Mouse (Mus musculus) hindbrain, embryonic 12.5 days (tissue): ENCODE results near the gene Spata3. TPM values are rescaled to one million over a fixed set of nuclear protein-coding genes. Genes with fewer than 3 reads are reported as not detected.
"Not testable (repeated sequence)": the region's sequence is repeated elsewhere in the genome, so short reads cannot be mapped to it uniquely, and the experiment has no call there.

ENCODE experiments used
- ATAC-seq: fragments of 200-750 bp; cut with Nextera tagmentation; 2 replicates; pipeline ENCODE4 v1.8.0; 2017; ENCODE audit warnings: moderate TSS enrichment; ENCODE audit not compliant: low FRiP score
- H3K27ac ChIP-seq: fragments of 300-500 bp; sonication (generic); 2 replicates; pipeline ENCODE4 v1.5.1; 2016; ENCODE audit warnings: mild to moderate bottlenecking
- H3K27me3 ChIP-seq: fragments of 300-500 bp; sonication (generic); 2 replicates; pipeline ENCODE4 v1.6.1; 2016; ENCODE audit warnings: mild to moderate bottlenecking
- H3K36me3 ChIP-seq: fragments of 300-500 bp; sonication (generic); 2 replicates; pipeline ENCODE4 v1.6.1; 2016; ENCODE audit warnings: mild to moderate bottlenecking
- H3K4me1 ChIP-seq: fragments of 300-500 bp; sonication (generic); 2 replicates; pipeline ENCODE4 v1.6.1; 2016
- H3K4me2 ChIP-seq: fragments of 300-500 bp; sonication (generic); replicated peaks from 2 replicates; pipeline ENCODE4 v1.6.1; 2016; ENCODE audit warnings: mild to moderate bottlenecking
- H3K4me3 ChIP-seq: fragments of 300-500 bp; sonication (generic); 2 replicates; pipeline ENCODE4 v1.5.1; 2016; ENCODE audit warnings: mild to moderate bottlenecking
- H3K9ac ChIP-seq: fragments of 300-500 bp; sonication (generic); 2 replicates; pipeline ENCODE4 v1.6.1; 2016; ENCODE audit warnings: mild to moderate bottlenecking, moderate library complexity
- H3K9me3 ChIP-seq: fragments of 300-500 bp; sonication (generic); replicated peaks from 2 replicates; pipeline ENCODE4 v1.6.1; 2016; ENCODE audit warnings: mild to moderate bottlenecking
- WGBS: fragments of 180-500 bp; shearing (Covaris S2); methylation state at CpG from one replicate; pipeline ENCODE4 v1.1.7; 2016; 5-methylcytosine and 5-hydroxymethylcytosine counted together
- polyA plus RNA-seq: library from polyadenylated mRNA; unstranded; fragments of >200 nt; fragmentation: Nextera tagmentation; extraction: Ambion mirVana; gene quantifications from 2 replicates; pipeline ENCODE4 v1.2.1, GENCODE M21; 2016

Gene Spata3
- 0.25 TPM in 1 of 2 replicates, not detected in the other for polyA plus RNA-seq

DNA sequence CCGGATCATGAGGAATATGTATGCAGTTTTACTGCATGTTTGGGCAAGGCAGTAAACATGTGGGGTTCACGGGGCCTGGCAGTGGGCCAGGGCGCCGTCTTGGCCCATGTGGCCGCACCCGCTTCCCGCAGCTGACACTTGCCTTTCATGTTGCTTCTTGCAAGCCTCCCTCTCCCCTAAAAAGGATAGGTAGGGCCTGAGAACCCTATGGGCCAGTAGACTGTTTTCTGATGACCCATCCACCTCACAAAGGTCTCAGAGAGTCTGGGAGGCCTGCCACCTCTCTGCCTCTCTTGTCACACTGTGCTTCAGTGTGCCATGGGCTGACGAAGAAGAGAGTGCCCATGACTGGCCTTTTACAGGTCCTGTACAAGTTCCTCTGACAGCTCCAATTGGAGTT is at the start of gene Spata3:
Spata3 (plus strand) TSS at position 301 of the 400 bp plus-strand sequence.
- Histone ChIP-seq H3K4me1 (peaks cover 7% of the 10 kb centered on the region), H3K9ac (no peak within 1 kb of the TSS), H3K27me3 (peaks cover 42% of the 10 kb centered on the region), H3K4me3 (no peak within 1 kb of the TSS), H3K9me3 (no peaks in the 10 kb centered on the region), H3K27ac (no peak within 1 kb of the TSS), H3K4me2 (no peak within 1 kb of the TSS), H3K36me3 (no peaks in the 10 kb centered on the region)
- ATAC-seq = no peak
- 94% methylated on average over 8 of the region's 8 CpGs for WGBS

DNA sequence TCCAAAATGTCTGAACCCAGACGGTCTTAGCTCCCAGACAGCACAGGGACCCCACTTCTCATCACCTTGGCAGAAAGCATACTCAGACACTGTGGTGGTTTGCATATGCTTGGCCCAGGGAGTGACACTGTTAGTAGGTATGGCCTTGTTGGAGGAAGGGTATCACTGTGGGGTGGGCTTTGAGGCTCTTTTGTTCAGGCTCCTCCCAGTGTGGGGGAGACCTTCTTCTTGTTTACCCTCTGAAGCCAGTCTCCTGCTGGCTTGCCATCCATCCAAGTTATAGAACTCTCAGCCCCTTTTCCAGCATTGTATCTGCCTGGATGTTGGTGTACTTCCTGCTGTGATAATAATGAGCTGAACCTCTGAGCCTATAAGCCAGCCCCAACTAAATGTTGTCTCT is 47.5 kb upstream of the Spata3 start:
- Histone ChIP-seq H3K4me1 (no peaks in the 10 kb centered on the region), H3K4me3 (no peak overlapping the region), H3K9ac (no peak overlapping the region), H3K4me2 (no peak overlapping the region), H3K27ac (no peak overlapping the region), H3K9me3 (no peaks in the 10 kb centered on the region), H3K36me3 (no peaks in the 10 kb centered on the region), H3K27me3 (no peaks in the 10 kb centered on the region)
- ATAC-seq = no peak
- WGBS = 74% methylated on average over 1 of the region's 1 CpGs

DNA sequence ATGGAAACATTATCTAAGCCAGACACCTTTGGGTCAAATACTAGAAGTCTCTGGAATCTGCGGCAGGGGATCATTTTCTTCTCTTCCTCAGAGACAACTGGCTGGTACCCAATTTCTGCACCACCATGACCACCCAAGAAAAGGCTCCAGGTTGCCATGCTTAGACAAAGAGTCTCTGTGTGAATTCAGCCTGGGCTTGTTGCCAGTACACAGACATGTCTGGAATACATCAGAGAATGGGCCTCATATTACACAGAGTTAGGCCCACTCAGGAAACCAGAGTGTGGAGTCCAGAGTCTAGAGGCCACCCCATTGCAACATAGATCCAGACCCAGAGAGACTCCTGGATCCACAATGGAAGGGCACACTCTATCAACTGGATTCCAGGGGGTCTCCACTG is 47.1 kb upstream of the Spata3 start:
- Histone ChIP-seq H3K4me1 (no peaks in the 10 kb centered on the region), H3K4me3 (no peak overlapping the region), H3K27me3 (no peaks in the 10 kb centered on the region), H3K4me2 (no peak overlapping the region), H3K27ac (no peak overlapping the region), H3K9ac (no peak overlapping the region), H3K36me3 (no peaks in the 10 kb centered on the region), H3K9me3 (no peaks in the 10 kb centered on the region)
- ATAC-seq = no peak
- WGBS = 70% methylated on average over 1 of the region's 1 CpGs

DNA sequence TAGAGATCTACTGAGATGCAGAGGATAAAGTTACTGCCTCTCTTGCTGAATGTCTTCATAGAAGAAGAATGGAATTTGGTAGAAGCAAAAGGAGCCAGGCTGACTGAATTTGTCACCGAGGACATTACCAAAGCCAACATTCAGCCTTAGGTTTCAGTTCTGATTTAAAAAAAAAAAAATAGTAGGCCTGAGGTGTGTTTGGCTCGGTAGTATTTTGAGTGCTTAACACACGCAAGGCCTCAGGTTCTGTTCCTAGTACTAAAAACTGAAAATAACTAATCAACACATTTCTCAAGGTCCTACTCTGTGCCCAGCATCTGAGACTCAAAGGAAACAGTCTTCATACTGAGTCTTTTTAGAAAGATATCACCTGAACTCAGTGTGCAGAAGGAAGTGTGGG is 45.5 kb upstream of the Spata3 start:
- H3K4me2 ChIP-seq = no peak overlapping the region
- no peak overlapping the region for H3K9ac ChIP-seq
- ATAC-seq = no peak
- WGBS = 96% methylated on average over 3 of the region's 3 CpGs
- H3K27ac ChIP-seq = no peak overlapping the region
- H3K4me1 ChIP-seq = no peaks in the 10 kb centered on the region
- H3K9me3 ChIP-seq = no peaks in the 10 kb centered on the region
- H3K4me3 ChIP-seq = no peak overlapping the region
- H3K36me3 ChIP-seq = no peaks in the 10 kb centered on the region
- no peaks in the 10 kb centered on the region for H3K27me3 ChIP-seq

DNA sequence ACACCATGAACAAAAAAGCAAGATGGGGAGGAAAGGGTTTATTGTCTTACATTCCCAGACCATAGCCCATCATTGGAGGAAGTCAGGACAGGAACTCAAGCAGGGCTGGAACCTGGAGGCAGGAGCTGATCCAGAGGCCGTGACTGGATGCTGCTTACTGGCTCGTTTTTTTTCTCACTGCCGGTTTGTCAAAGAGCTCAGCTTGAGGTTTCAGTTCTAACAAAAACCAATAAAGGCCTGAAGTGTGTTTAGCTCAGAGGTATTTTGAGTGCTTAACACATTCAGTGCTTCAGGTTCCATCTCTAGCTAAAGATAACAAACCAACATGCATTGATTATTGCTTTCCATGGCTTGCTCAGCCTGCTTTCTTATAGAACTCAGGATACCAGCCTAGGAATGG is 44.3 kb upstream of the Spata3 start:
- no peak overlapping the region for H3K27ac ChIP-seq
- no peaks in the 10 kb centered on the region for H3K27me3 ChIP-seq
- H3K4me3 ChIP-seq = no peak overlapping the region
- whole genome bisulfite sequencing = 73% methylated on average over 3 of the region's 3 CpGs
- H3K4me2 ChIP-seq = no peak overlapping the region
- no peaks in the 10 kb centered on the region for H3K9me3 ChIP-seq
- H3K9ac ChIP-seq = no peak overlapping the region
- ATAC-seq = no peak
- no peaks in the 10 kb centered on the region for H3K4me1 ChIP-seq
- H3K36me3 ChIP-seq = no peaks in the 10 kb centered on the region

DNA sequence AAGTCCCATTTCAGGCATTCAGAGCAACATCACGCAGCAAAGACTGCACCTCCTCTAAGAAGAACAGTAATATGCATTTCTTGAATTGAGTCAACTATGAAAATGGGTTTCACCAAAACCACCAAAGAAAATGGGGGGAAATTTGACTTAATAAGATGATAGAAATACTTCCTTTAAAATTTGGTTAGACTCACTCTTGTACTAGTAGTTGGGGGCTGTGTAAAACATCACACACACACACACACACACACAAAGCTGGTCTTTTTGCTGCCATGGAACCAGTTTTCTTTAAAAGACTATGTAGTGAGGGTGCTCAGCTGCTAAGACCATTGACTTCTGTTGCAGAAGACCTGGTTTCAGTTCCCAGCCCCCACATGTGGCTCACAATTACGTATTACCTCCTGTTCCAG is 43.1 kb upstream of the Spata3 start:
- no peaks in the 10 kb centered on the region for H3K27me3 ChIP-seq
- WGBS = 85% methylated on average over 2 of the region's 2 CpGs
- H3K4me2 ChIP-seq = no peak overlapping the region
- no peaks in the 10 kb centered on the region for H3K36me3 ChIP-seq
- H3K4me3 ChIP-seq = no peak overlapping the region
- no peak for ATAC-seq
- H3K9me3 ChIP-seq = no peaks in the 10 kb centered on the region
- no peak overlapping the region for H3K9ac ChIP-seq
- H3K4me1 ChIP-seq = no peaks in the 10 kb centered on the region
- H3K27ac ChIP-seq = no peak overlapping the region

DNA sequence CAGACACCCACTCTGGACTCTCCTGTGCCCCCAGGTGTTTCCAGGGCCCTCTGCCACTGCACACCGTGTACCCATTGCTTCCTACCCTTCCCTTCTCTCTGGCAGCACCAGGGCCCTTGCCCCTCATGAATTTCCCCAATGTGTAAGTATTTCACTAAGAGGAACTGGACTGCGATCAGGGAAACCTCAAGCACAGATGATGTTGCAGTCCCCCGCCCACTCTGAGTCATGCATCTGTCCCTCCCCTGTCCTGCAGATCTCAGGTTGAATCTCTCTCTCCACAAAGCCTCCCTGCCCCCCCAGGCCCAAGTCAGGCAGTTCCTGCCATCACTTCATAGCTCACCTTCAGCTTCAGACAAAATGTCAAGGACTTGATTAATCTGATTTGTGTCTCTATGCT is 38.9 kb upstream of the Spata3 start:
- 73% methylated on average over 3 of the region's 3 CpGs for WGBS
- no peaks in the 10 kb centered on the region for H3K9me3 ChIP-seq
- H3K36me3 ChIP-seq = no peaks in the 10 kb centered on the region
- H3K27ac ChIP-seq = no peak overlapping the region
- no peak overlapping the region for H3K4me3 ChIP-seq
- H3K4me1 ChIP-seq = no peaks in the 10 kb centered on the region
- ATAC-seq = no peak
- H3K9ac ChIP-seq = no peak overlapping the region
- H3K27me3 ChIP-seq = no peaks in the 10 kb centered on the region
- no peak overlapping the region for H3K4me2 ChIP-seq

DNA sequence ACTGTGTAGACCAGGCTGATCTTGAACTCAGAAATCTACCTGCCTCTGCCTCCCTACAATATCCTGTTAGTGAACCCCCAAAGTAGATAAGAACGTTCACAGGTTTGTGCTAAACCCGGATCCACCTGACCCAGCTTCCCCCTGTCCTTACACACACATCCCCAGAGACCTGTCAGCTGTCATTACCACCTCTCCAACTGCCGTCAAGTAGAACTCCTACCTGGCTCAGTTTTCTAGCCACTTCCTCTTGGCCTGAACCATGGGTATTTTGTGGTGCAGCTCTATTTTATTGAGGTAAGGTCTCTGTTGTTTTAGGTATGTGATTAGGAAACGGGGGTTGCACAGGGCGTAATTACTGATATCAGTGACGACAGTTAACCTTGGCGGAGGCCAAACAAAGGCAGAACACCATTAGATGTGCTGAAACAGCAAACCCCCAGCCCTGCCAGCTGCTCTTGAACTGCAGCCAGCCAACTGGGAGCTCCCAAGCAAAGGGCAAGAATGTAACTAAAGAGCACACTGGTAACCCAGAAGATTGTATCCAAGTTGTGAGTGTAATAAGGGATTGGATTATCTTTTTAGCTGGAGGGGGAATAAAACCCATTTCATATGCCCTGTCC is 34.8 kb upstream of the Spata3 start:
- no peak for ATAC-seq
- Histone ChIP-seq H3K36me3 (no peaks in the 10 kb centered on the region), H3K4me1 (no peaks in the 10 kb centered on the region), H3K27ac (no peak overlapping the region), H3K9ac (no peak overlapping the region), H3K27me3 (no peaks in the 10 kb centered on the region), H3K4me2 (no peak overlapping the region), H3K4me3 (no peak overlapping the region), H3K9me3 (no peaks in the 10 kb centered on the region)
- WGBS = 75% methylated on average over 7 of the region's 7 CpGs

DNA sequence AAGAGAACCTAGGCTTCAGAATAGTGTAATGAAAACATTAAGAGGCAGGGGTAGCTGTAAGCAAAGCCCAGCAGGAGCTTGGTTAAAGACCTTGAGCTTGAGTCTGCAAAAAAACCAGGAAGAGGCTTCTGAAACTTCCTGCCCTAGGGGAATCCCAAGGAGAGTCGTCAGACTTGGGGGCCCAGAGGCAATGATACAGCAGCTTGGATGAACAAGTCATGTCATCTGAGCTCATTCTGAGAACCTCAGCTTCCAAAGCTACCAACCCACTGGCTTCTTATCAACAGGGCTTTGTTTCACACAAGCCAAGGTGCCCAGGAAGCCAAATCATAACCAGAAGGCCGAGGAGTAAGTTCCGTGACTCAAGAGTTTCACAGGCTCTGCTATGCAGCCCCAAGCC is 30.8 kb upstream of the Spata3 start:
- no peak overlapping the region for H3K9ac ChIP-seq
- H3K4me1 ChIP-seq = no peaks in the 10 kb centered on the region
- H3K36me3 ChIP-seq = no peaks in the 10 kb centered on the region
- H3K27me3 ChIP-seq = no peaks in the 10 kb centered on the region
- H3K9me3 ChIP-seq = no peaks in the 10 kb centered on the region
- WGBS = 82% methylated on average over 3 of the region's 3 CpGs
- H3K27ac ChIP-seq = no peak overlapping the region
- H3K4me2 ChIP-seq = no peak overlapping the region
- H3K4me3 ChIP-seq = no peak overlapping the region
- no peak for ATAC-seq

DNA sequence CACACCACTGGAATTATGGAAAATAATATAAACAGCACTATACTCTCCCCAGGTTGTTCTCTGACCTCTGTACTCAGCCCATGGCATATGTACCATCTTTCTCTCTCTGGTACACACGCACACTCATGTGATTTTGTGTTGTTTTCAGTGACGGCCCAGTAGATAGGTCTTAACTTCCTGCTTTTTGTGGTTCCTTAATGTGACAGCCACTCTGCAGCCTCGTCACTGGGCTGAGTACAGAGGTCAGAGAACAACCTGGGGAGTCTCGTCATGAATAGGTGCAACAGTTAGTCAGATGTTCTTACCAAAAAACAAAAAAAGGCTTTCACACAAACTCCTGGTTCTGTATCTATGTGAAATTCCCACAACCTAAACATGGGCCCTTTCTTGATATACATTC is 28.3 kb upstream of the Spata3 start:
- Histone ChIP-seq H3K27me3 (no peaks in the 10 kb centered on the region), H3K9me3 (no peaks in the 10 kb centered on the region), H3K4me1 (no peaks in the 10 kb centered on the region), H3K4me2 (no peak overlapping the region), H3K36me3 (no peaks in the 10 kb centered on the region), H3K9ac (no peak overlapping the region), H3K4me3 (no peak overlapping the region), H3K27ac (no peak overlapping the region)
- no peak for ATAC-seq
- 80% methylated on average over 4 of the region's 4 CpGs for WGBS

DNA sequence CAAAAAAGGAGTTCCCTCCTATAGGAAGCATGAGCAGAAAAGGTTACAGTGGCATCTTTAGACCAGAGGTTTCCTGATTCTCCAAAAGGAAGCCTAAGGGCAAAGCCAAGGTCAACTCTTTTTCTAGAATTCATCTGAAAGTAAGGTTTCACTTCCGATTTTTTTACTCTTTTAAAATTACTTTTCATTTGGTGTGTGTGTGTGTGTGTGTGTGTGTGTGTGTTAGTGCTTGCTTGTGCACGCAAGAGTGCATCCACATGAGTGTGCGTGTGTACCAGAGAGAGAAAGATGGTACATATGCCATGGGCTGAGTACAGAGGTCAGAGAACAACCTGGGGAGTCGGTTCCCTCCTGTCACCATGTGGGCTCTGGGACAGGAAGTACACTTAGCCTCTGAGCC is 27.7 kb upstream of the Spata3 start:
- H3K27ac ChIP-seq, H3K4me1 ChIP-seq, H3K9ac ChIP-seq, H3K9me3 ChIP-seq, H3K27me3 ChIP-seq, H3K4me2 ChIP-seq, H3K4me3 ChIP-seq, H3K36me3 ChIP-seq, ATAC-seq: not testable (repeated sequence)
- 91% methylated on average over 4 of the region's 4 CpGs for WGBS

DNA sequence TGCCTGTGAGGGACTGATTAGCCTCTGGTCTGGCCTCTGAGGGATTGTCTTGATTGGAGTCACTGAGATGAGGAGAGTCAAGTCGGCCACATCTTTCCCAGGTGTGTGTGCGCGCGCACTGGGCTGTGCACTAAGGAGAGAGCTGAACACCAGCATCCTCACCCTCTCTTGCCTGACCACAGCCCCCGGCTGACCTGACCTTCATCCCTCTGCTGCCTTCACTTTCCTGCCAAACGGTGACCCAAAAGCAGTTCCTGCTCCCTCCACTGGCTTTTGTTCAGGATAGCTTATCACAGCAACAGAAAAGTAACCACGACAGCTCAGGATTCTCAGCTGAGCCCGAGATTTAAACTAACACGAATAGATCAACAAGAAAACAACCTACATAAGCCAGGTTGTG is 24.4 kb upstream of the Spata3 start:
- no peak overlapping the region for H3K27ac ChIP-seq
- H3K9ac ChIP-seq = no peak overlapping the region
- no peaks in the 10 kb centered on the region for H3K4me1 ChIP-seq
- 86% methylated on average over 9 of the region's 9 CpGs for WGBS
- H3K36me3 ChIP-seq = no peaks in the 10 kb centered on the region
- no peak overlapping the region for H3K4me3 ChIP-seq
- no peak overlapping the region for H3K4me2 ChIP-seq
- no peaks in the 10 kb centered on the region for H3K9me3 ChIP-seq
- no peak for ATAC-seq
- H3K27me3 ChIP-seq = no peaks in the 10 kb centered on the region

DNA sequence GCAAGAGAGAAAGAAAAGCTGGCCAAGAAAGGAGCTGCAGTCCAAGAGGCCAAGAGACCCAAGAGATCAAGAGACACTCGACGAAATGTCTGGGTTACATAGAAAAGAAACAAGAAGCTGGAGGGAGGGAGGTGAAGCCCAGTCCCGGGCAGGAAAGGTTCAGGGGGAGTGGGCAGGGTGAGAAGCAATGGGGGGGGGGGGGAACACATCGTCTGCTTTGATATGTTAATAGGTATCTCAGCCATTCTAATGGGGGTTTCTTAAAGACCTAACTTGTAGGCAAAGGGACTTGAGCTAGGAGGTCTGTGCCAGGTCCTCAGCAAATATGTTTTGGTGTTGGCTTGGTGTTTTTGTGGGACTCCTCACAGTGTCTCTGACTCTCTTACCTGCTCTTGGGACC is 23.1 kb upstream of the Spata3 start:
- Histone ChIP-seq H3K4me3 (no peak overlapping the region), H3K27ac (no peak overlapping the region), H3K9ac (no peak overlapping the region), H3K4me1 (no peaks in the 10 kb centered on the region), H3K27me3 (no peaks in the 10 kb centered on the region), H3K36me3 (no peaks in the 10 kb centered on the region), H3K4me2 (no peak overlapping the region), H3K9me3 (no peaks in the 10 kb centered on the region)
- ATAC-seq = no peak
- 71% methylated on average over 4 of the region's 4 CpGs for WGBS
